Comparison of ENCODE assay signal across 29 mouse cellular contexts in the genomic region with DNA sequence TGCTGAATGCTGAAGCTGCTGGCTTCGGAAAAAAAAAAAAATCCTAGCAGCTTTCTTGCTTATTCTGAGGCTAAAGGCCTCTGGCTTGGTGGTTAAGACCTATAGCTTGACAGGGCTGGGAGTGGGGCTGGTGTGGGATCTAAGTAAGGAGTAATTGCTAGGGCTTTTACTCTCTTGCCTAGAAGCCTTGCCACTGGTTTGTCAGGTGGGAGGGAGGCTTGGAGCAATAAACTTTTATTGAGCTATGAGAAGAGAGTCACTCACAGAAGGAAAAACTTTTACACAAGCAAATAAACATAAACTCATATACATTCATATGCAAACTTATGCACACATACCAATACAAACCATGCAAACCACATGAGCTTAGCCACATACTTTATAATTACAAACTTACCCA. TPM values are rescaled to one million over a fixed set of nuclear protein-coding genes. Genes with fewer than 3 reads are reported as not detected.
"Had no signal": no experiment of that assay in that cellular context is flagged by ENCODE, and none has a peak within 500 bp of the region (broad histone marks: within the 10 kb centered on the region; RNA-seq: fewer than 3 reads in every experiment).

No protein-coding gene starts in this region.

- H3K4me3 ChIP-seq: layer of hippocampus, adult 2 months; limb, embryonic 10.5 days; limb, embryonic 13.5 days; liver, embryonic 12.5 days; liver, embryonic 15.5 days; midbrain, embryonic 12.5 days; midbrain, embryonic 15.5 days; neural tube, embryonic 12.5 days; neural tube, embryonic 15.5 days had no signal

- H3K27ac ChIP-seq: layer of hippocampus, adult 2 months; limb, embryonic 10.5 days; limb, embryonic 13.5 days; liver, embryonic 12.5 days; liver, embryonic 15.5 days; midbrain, embryonic 12.5 days; midbrain, embryonic 15.5 days; neural tube, embryonic 12.5 days; neural tube, embryonic 15.5 days; stomach, postnatal 0 days had no signal

- H3K9me3 ChIP-seq: limb, embryonic 10.5 days; limb, embryonic 13.5 days; liver, embryonic 12.5 days; liver, embryonic 15.5 days; midbrain, embryonic 12.5 days; midbrain, embryonic 15.5 days; neural tube, embryonic 12.5 days; neural tube, embryonic 15.5 days had no signal

- ATAC-seq: liver, embryonic 12.5 days; midbrain, embryonic 15.5 days had no signal

- DNase-seq: kidney, adult 2 months; kidney, postnatal 4 days; layer of hippocampus, adult 9-11 months; liver; lung, adult 2 months; lung, postnatal 14 days; lung, postnatal 4 days; right cerebral cortex, adult 18-20 months; right cerebral cortex, postnatal 14 days; right cerebral cortex, postnatal 4 days; thymus, adult 2 months; thymus, postnatal 14 days; thymus, postnatal 4 days had no signal

- H3K4me1 ChIP-seq: limb, embryonic 10.5 days; liver, embryonic 12.5 days; liver, embryonic 15.5 days; midbrain, embryonic 12.5 days; midbrain, embryonic 15.5 days; neural tube, embryonic 12.5 days; neural tube, embryonic 15.5 days had no signal

- H3K36me3 ChIP-seq: limb, embryonic 10.5 days; limb, embryonic 13.5 days; liver, embryonic 12.5 days; liver, embryonic 15.5 days; midbrain, embryonic 12.5 days; midbrain, embryonic 15.5 days; neural tube, embryonic 12.5 days; neural tube, embryonic 15.5 days had no signal

- H3K9ac ChIP-seq: limb, embryonic 13.5 days; liver, embryonic 12.5 days; liver, embryonic 15.5 days; midbrain, embryonic 12.5 days; midbrain, embryonic 15.5 days; neural tube, embryonic 12.5 days; neural tube, embryonic 15.5 days had no signal

- H3K27me3 ChIP-seq: limb, embryonic 13.5 days; liver, embryonic 12.5 days; liver, embryonic 15.5 days; midbrain, embryonic 12.5 days; midbrain, embryonic 15.5 days; neural tube, embryonic 12.5 days; neural tube, embryonic 15.5 days had no signal

- H3K4me2 ChIP-seq: limb, embryonic 13.5 days; liver, embryonic 12.5 days; liver, embryonic 15.5 days; midbrain, embryonic 12.5 days; midbrain, embryonic 15.5 days; neural tube, embryonic 12.5 days; neural tube, embryonic 15.5 days had no signal

RNA-seq across cellular contexts. Expression of a gene that starts 42.0 kb away (rescaled TPM):
- total RNA-seq: layer of hippocampus, adult 2 months; layer of hippocampus, postnatal 25 days; left cerebral cortex, adult 18-20 months; left cerebral cortex, postnatal 25 days; megakaryocyte progenitor cell, adult 5-6 weeks had no signal
- polyA plus RNA-seq: limb, embryonic 10.5 days; limb, embryonic 13.5 days; lung, embryonic 16.5 days; midbrain, embryonic 12.5 days; midbrain, embryonic 15.5 days; neural tube, embryonic 12.5 days; neural tube, embryonic 15.5 days; stomach, embryonic 14.5 days; thymus, adult 2 months had no signal
